Mouse (Mus musculus) hematopoietic stem cell, adult 5-6 weeks (primary cell): ENCODE measurements around the gene Zfp771. TPM values are rescaled to one million over a fixed set of nuclear protein-coding genes. Genes with fewer than 3 reads are reported as not detected.

Experiments
- ATAC-seq, 2 experiments: fragments of 125-278 bp in 1 of 2; replicated peaks in 1 of 2; 2 replicates each; pipeline ENCODE4 v1.8.0; 2016 to 2017; ENCODE audit warnings: inconsistent platforms in 2 of 2, mild to moderate bottlenecking in 2 of 2, moderate number of reproducible peaks in 2 of 2, low read depth in 1 of 2, moderate TSS enrichment in 1 of 2; ENCODE audit not compliant: low FRiP score in 2 of 2, poor library complexity in 2 of 2, severe bottlenecking in 2 of 2, insufficient read depth in 1 of 2, low TSS enrichment in 1 of 2
- total RNA-seq: library from RNA; stranded (forward); fragments of 172-1452, 232-1000 nt; gene quantifications from 2 replicates; pipeline ENCODE4 v1.2.3, GENCODE M21; 2017

Zfp771 gene
- total RNA-seq: 3.9 and 10.2 TPM in 2 replicates

DNA sequence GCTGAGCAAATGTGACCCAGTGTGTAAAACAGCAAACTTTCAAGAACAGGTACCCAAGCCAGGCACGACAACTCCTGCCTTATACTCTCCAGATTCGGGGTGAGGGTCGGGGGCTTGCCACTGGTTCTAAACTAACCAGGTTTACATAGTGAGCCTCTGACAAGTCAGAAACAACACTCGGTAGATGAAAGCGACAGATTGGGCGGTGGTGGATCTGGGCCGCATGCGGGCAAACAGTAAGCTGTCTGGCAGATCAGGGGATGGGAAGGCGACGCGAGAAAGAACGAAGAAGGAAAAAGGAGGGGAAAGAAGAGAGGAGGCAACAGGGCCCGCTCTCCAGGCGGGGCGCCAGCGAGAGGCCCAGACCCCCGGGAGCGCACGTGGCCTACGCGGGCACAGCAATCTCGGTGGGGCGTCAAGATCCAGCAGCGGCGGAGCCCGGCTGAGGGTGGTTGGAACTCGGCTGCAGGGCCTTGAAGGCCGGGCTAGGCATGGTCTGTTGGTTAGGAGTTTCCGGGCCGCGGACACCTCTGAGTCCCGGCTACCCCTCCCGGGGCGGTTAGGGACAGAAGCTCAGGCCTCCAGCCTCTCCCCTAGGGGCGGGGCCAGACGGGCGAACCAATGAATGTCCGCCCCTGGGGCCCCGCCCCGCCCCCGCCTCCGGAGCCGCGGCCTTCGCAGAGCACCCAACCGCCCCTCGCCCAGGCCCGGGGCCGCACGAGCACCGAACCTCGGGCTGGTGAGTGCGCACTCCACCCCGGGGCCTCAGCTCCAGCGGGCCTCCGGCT is at the start of gene Zfp771:
Gene Zfp771 (plus strand): TSS at position 405 of the 788 bp plus-strand sequence.
- ATAC-seq: peak; percentile 94

- no peak for ATAC-seq
Observed at GRCm38 (mm10) chr7:127194633-127195029, 49.4 kb upstream of the Zfp771 start.

DNA sequence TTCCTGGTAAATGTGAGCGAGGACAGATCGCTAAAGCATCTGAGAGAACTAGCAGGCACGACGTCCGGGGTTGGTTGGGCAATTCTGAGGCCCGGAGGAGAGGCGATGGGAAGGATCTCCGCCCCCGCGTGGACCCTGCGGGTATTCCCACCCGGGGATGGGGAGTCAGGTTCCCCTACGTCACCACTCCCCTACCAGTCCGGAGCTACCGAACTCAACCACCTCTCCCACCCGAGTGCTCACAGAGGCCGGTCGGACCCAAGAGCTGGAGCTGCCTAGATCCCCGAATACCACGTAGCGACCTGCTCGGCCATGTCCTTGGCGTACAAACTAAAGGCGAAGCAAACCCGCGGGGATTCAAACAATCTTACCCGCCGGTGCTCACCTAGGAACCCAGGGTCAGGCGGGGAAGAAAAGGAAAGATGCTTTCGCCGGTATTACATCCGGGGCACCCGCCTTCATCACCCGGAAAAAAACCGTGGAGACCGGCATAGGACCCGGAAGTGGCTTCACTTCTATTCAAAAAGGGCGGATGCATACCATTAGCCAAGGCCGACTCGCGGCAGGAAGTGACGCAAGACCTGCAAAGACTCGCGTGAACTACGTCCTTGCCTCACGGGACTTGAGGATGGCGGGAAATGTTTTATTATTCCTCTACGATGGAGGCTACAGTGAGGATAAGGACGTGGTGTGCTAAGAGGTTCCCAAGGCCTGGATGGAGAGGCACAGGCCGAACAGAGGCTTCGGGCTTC is 48.4 kb upstream of the Zfp771 start, which contains the start of gene Cd2bp2:
Gene Cd2bp2 (minus strand): TSS at position 507 of the 752 bp plus-strand sequence.
- peak; percentile 93 to 96 for ATAC-seq

DNA sequence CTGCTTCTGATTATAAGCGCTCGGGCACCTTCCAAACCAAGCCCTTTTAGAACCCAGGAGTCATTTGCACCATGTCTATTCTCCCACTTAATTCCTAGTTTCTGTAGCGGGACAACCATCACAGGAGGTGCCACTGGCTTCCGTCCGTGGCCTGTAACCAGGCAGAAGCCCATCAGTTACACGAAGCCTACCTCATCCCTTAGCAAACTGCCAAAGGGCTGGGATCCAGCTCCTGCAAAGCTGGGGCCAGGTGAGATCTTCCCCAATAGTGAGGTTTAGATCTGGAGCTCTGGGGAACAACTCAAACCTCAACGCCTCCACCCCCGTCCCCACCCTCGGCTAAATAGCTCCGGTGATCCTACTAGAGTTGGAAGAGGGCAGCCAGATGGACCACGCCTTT is 47.6 kb upstream of the Zfp771 start:
- ATAC-seq: no peak

DNA sequence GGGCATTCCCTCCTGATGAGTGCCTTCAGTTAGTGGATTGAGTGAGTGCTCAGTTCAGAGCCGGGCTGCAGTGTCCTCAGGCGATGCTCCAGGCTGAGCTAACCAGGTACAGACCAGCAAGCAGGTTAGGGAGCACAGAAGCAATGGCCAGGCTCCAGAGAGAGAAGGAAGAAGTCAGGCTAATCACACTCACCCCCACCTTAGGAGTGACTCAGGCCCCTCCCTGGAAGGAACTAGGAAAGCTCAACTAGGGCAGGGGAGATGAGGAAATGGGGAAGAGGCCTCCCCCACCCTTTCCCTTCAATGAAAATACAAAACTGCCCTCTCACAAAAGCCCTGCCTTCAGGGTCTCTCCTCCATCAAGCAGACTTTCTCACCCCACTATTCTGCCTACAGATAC is 37.5 kb upstream of the Zfp771 start:
- ATAC-seq: no peak

DNA sequence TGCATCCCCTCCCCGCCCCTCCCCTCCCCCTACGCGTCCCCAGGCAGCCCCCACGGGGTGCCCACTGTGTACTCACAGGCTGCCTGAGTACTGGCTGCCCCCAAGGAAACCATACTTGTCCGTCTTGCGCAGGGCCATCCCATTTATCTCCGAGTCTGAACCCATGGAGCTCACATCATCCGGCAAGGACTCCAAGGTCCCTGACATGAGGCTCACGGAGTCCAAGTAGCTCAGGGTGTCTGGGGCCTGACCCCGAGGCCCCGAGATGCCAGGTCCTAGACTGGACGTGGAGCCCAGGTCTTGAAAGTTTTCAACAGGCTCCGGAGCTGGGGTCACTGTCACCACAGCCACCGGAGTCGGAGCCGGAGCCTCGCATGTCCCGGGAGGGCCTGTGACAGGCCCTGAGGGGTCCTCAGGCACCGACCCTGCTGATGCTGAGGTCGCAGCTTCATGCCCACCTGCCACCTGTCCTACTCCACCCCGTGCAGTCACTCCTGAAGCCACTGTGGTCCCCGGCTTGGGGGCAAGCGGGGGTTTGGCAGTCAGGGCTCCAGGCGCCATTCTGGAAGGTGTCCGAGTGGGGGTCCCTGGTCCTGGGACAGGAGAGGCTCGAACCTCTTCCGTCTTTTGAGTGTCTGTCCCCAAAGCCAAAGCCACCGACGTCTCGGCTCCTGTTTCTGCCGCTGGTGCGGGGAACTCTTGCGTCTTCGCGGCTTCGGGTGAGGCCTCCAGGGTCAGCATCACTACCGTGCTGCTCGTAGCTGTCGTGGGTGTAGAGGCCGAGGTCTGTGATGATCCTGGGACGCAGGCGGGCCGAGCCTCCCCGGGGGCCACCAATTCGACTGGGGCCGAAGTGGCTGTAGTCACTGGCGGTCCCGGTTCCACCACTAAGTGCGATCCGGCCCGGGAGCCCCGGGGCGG is 36.4 kb upstream of the Zfp771 start:
- ATAC-seq: no peak

- no peak for ATAC-seq
Observed at GRCm38 (mm10) chr7:127208295-127208552, 35.9 kb upstream of the Zfp771 start, which contains the start of gene Tbc1d10b. Tbc1d10b (minus strand) TSS chr7:127208468.

DNA sequence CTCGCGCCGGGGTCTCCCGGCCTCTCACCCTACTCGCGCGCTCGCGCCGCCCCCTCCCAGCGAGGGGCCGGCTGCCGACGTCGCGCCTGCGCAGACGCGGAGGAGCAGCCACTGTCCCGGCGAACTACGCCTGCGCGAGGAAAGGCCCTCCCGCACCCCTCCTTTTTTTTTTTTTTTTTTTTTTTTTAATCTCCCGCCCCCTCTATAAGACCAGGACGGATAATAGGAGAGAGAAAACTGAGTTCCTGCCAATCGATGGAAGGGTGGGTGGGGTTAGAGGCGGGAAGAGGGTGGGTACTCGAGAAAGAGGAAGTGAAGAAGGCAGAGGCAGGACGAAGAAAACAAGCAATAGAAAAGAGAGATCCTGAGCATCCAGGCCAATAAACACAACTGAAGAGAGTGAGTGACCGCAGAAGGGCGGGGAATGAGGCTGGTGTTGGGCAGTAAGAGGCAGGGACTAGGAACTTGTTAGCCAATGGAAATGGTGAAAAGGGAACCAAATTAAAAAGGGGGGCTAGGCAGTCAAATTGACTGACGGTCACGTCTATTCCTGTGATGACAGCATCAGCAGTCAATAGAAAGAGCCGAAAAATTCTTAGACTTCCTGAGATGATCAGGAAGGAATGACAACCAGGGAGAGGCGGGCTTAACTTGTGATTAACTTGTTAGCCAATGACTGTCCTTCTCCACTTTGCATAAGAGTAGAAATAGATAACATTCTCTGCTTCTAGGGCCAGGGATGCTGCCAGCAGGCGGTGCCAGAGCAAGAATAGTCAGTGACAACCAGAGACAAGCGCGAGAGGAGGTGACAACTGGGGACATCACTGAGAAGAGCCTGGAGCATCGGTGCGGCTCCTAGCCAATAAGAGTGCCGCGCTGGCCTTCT is 35.3 kb upstream of the Zfp771 start, which contains the start of gene Mylpf:
Gene Mylpf (plus strand): TSS at position 338 of the 886 bp plus-strand sequence.
- peak; percentile 80 to 87 for ATAC-seq

DNA sequence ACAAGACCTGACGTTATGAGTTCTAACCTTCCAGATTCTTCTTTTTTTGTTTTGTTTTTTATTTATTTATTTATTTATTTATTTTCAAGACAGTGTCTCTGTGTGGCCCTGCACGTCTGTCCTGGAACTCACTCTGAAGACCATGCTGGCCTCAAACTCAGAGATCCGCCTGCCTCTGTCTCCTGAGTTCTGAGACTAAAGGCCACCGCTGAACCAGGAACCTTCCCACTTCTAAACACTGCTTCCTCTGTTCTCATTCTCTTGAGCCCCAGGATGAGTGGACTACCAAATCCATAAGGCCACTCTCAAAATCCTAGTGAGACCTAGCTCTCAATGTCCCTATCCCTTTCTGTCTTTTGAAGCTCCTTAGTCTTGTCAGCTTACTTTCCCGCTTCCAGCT is 34.2 kb upstream of the Zfp771 start:
- ATAC-seq: no peak

DNA sequence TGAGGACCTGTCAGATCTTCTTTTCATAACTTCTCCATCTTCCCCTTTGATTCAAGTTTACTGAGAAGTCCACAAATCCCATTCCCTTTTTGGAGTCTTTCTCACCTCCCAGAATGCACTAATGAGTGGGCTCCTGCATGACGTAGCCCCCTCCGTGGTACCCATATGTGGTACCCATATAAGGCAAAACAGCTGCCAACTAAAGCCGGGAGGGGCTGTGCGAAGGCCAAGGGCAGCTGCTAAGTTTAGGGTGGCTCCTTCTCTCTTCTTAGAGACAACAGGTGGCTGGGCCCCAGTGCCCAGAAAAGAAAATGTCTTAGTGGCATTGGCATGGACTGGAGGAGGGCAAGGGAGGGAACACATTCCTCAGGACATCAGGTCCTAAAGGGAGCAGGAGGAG is 33.8 kb upstream of the Zfp771 start:
- ATAC-seq: no peak

DNA sequence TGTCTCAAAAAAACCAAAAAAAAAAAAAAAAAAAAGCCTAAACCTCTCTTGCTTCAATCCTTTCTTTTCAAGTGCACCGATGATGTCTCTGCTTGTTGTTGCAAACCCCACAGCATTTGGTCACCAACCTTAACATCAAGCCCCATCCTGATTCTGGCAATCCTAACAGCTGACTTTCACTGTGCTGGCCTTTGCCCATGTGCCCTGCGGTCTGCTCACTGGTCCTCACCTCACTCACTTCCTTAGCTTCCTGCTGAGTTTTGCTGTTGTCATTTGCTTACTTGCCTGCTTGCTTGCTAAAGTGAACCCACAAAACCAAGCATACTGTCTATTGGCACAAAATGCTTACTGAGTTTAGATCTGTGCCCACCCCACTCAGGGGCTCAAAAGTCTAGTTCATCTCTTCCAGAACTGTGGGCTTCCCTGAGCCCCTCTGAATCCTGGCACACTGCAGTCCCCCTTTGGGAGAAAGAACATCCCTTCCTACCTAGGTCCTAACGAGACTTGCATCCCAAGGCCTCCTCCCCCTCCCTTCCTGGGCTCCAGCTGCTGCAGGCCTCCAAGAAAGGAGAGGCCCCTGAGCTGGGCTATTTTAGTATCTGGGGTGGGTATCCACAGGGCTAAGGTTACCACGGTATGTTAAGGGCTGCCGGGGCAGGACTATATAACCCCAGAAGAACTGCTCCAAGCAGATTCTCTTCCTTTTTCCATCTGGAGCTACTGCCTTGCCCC is 32.9 kb upstream of the Zfp771 start:
- ATAC-seq: peak in 1 of 2 experiments; percentile 26; a peak in 1 of 4 replicates

GRCm38 (mm10) chr7:127212432-127213250 is 31.4 kb upstream of the Zfp771 start:
- no peak for ATAC-seq

GRCm38 (mm10) chr7:127213485-127213884 is 30.6 kb upstream of the Zfp771 start:
- no peak for ATAC-seq

DNA sequence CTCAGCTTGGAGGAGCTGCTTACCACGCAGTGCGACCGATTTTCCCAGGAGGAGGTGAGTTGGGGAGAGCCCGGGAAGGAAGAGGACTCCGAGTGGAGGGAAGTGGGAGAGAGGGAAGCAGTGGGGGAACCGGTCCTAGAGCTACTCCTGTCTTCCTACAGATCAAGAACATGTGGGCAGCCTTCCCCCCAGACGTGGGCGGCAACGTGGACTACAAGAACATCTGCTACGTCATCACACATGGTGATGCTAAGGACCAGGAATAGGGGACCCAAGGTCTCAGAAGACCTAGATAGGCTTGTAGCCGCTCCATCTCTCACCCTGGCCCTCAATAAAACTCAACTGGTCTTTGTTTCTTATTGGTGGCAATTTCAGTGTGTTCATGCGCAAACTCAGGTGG is 30.1 kb upstream of the Zfp771 start:
- ATAC-seq: no peak

DNA sequence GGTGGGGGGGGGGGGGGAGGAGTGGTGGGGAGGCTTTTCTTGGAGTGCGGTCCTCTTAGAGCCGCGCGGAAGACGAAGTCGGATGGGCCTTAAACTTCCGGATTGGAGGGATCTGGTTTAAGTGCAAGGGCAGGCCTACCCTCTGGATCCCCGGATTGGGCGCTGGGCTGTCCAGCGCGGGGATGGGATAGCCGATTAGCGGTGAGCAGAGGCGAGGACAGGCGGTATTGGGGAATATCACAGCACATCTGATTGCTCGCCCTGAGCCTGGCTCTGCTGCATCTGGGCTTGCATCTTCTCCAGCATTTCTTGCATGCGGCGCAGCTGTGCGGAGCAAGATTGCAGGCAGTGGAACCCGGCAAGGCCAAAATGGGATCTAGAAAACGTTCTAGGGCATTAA is 29.6 kb upstream of the Zfp771 start:
- no peak for ATAC-seq
